Mouse (Mus musculus) hindbrain, embryonic 10.5 days (tissue): ENCODE results near the gene Eif2b2. TPM values are rescaled to one million over a fixed set of nuclear protein-coding genes. Genes with fewer than 3 reads are reported as not detected.

ENCODE experiments used
- DNase-seq: peaks from one replicate; pipeline ENCODE4 v3.0.0-alpha.2; 2017; ENCODE audit warnings: low spot score
- H3K27ac ChIP-seq: fragments of 300-500 bp; sonication (generic); 2 replicates; pipeline ENCODE4 v1.5.1; 2016; ENCODE audit warnings: mild to moderate bottlenecking, moderate library complexity
- H3K27me3 ChIP-seq: fragments of 300-500 bp; sonication (generic); 2 replicates; pipeline ENCODE4 v1.6.1; 2016; ENCODE audit warnings: mild to moderate bottlenecking; ENCODE audit not compliant: poor library complexity, insufficient read depth, severe bottlenecking
- H3K36me3 ChIP-seq: fragments of 300-500 bp; sonication (generic); 2 replicates; pipeline ENCODE4 v1.6.1; 2016; ENCODE audit warnings: mild to moderate bottlenecking, moderate library complexity
- H3K4me1 ChIP-seq: fragments of 300-500 bp; sonication (generic); replicated peaks from 2 replicates; pipeline ENCODE4 v1.6.1; 2016; ENCODE audit warnings: mild to moderate bottlenecking
- H3K4me3 ChIP-seq: fragments of 300-500 bp; sonication (generic); 2 replicates; pipeline ENCODE4 v1.5.1; 2016; ENCODE audit warnings: mild to moderate bottlenecking, moderate library complexity
- H3K9me3 ChIP-seq: fragments of 300-500 bp; sonication (generic); 2 replicates; pipeline ENCODE4 v1.6.1; 2016; ENCODE audit warnings: mild to moderate bottlenecking, moderate library complexity
- WGBS: fragments of 180-500 bp; shearing (Covaris S2); methylation state at CpG from one replicate; pipeline ENCODE4 v1.1.7; 2016; 5-methylcytosine and 5-hydroxymethylcytosine counted together
- polyA plus RNA-seq: library from polyadenylated mRNA; unstranded; fragments of >200 nt; fragmentation: Nextera tagmentation; extraction: Ambion mirVana; gene quantifications from 2 replicates; pipeline ENCODE4 v1.2.1, GENCODE M21; 2016

Eif2b2 gene
- polyA plus RNA-seq, 1 experiment from 2014 or later, result 131 TPM

DNA sequence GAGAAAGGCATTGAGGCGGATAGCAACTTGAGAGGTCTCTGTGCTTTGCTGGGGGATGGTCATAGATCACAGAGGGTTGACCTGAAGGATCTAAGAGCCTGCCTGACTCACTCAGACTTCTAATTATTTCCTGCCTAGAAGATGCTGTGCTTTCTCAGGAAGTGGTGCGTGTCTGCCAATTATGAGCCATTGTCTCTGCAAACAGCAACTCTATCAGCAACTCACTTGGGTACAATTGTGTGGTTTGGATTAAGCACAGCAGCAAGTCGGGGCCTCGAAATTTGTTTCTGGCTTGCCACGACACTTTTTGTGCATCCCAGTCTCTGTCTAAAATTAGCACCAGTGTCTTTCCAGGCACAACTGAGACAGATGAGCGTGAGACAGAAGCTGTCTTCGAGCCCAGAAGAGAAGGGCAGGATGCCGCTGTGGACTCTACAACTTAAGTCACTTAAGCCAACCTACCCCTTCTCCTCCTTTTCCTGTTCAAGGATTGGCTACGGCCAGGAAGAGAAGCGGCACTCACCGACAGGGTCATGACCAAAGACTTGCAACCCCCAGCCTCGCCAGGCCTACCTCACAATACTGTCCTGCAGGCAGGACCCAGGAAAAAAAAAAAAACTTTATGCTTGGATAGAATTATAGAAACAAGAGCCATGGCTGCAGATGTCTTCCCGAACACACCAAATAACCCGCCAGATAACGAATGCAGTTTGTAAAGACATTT, 8.8 kb downstream of the Eif2b2 start:
- no peak overlapping the region for H3K27ac ChIP-seq
- peaks cover 46% of the 10 kb centered on the region for H3K36me3 ChIP-seq
- H3K4me3 ChIP-seq, result no peak overlapping the region
- DNase-seq, result no peak
- no peaks in the 10 kb centered on the region for H3K9me3 ChIP-seq
- peaks cover 8% of the 10 kb centered on the region for H3K4me1 ChIP-seq
- 75% methylated on average over 15 of the region's 15 CpGs for WGBS
- H3K27me3 ChIP-seq, result no peaks in the 10 kb centered on the region

DNA sequence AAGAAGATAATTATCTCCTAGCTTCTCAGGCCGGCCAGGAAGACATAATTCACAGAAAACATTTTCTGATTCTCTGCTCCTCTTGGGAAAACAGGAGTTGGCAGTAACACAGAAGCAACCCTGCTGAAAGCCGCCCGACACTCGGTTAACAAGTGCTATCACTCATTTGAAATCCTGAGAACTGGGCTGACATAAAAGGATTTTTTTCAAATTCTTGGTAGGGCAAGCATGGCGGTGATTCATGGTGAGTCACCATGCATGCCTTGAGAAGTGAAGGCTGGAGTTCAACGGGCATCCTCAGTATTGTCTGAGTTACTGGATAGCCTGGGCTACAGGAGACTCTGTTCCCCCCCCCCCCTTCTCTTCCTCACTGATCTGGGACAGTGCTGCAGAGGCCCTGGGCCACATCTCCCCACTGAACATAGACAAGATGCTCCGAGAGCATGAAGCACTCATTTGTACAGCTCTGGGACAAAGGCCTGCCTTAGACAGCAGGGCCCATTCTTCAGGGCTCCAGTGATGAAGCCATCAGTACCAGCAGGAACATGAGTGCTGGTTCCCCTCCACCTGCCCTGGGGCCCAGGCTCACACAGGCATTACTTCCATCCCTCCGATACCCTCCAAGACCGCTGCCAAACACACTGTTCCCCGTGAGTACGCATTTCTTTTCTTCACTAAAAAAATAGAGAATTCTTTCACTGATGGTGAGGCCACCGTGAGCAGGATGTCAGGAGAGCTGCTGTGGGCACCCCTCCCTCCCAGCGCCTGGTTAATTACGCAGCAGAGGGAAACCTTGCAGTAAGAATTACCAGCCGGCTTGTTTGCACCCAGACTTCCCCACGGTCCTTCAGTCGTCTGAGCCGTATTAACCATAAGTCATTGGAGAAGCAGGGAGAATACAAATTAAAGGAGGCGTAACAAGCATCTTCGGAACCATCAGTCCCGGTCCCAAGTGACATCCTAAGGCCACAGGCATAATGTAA, 14.4 kb downstream of the Eif2b2 start:
- 83% methylated on average over 21 of the region's 21 CpGs for whole genome bisulfite sequencing
- no peak overlapping the region for H3K27ac ChIP-seq

DNA sequence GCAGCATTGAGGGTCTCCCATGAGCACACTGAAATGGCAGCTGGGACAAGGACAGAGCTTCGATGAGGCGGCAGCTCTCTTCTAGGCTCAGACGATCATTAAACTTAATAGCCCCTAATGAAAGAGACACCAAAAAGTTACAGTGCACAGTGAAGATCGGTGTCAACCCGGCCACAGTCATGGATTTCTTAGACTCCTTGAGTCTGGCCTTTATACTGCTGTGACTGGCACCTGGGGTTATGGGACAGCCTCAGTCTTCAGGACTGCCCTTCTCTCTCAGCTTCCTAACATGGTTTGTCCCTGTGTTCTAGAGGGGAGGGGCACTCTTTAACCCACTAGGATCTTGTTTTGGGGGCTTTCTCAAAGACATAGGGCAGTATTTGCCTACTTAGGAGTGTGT, 18.3 kb downstream of the Eif2b2 start:
- 92% methylated on average over 5 of the region's 5 CpGs for WGBS

More for the DNA sequence above, 14.4 kb downstream of the Eif2b2 start:
- Histone ChIP-seq H3K9me3 (no peaks in the 10 kb centered on the region), H3K4me3 (no peak overlapping the region), H3K36me3 (0 out of 2 replicates have a peak, but pooled peaks cover 5% of the 10 kb centered on the region), H3K4me1 (no peaks in the 10 kb centered on the region; the same call in 1 of the 2 replicates), H3K27me3 (no peaks in the 10 kb centered on the region)
- no peak for DNase-seq

DNA sequence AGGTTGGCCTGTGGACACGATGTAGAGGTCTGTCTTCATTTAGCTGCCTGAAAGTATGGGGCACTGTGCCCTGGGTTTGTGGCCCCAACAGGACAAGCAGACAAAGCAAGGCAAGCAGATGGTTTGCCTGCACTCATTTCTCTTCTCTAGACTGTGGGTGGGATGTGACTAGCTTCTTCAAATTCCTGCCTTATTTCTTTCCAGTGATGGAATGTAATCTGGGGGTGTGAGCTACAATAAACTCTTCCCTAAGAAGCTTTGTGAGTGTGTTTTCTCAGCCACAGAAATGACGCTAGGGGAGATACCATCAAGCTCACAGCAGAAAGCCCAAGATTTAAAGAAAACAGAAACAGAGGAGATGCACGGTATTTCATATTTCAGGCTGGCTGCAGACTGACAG, 32.8 kb downstream of the Eif2b2 start:
- H3K9me3 ChIP-seq, result no peaks in the 10 kb centered on the region
- no peak for DNase-seq
- WGBS, result 84% methylated on average over 3 of the region's 3 CpGs
- peaks cover 11% of the 10 kb centered on the region for H3K36me3 ChIP-seq
- H3K4me3 ChIP-seq, result no peak overlapping the region
- H3K27me3 ChIP-seq, result no peaks in the 10 kb centered on the region
- H3K27ac ChIP-seq, result no peak overlapping the region
- no peaks in the 10 kb centered on the region for H3K4me1 ChIP-seq

More for the DNA sequence above, 18.3 kb downstream of the Eif2b2 start:
- Histone ChIP-seq H3K4me1 (peaks cover 5% of the 10 kb centered on the region; the same call in 1 of the 2 replicates), H3K4me3 (no peak overlapping the region), H3K9me3 (no peaks in the 10 kb centered on the region), H3K27me3 (no peaks in the 10 kb centered on the region), H3K27ac (no peak overlapping the region), H3K36me3 (0 out of 2 replicates have a peak, but pooled peaks cover 5% of the 10 kb centered on the region)
- no peak for DNase-seq

DNA sequence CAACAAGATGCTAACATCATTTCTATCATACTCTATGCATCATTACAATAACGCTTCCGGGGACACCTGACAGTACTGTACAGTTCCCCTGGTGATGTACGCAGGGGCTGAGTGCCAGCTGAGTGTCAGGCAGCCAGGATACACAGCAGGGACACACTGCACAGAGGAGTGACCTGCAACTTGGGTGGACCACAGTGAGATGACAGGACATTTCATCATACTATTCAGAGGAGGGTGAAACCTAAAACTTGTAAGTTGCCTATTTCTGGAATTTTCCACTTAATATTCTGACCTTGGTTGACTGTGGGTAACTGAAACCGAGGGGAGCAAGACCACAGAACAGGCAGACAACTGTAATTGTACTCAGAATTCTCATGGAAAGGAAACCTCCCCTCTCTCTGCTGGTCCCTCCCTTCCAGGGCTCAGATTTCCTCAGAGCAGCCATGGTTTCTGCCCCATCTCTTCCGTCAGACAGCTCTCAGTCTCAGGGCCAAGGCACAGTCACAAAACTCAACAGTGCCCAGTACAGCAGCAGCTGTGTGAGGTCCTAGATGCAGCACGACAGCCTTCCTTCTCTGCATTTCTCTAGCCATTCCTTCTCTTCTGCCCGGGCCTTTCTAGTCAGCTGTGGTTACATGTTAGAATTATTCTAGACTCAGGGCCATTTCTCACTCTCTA, 36.9 kb downstream of the Eif2b2 start:
- 70% methylated on average over 7 of the region's 7 CpGs for WGBS
- Histone ChIP-seq H3K4me1 (no peaks in the 10 kb centered on the region), H3K9me3 (no peaks in the 10 kb centered on the region), H3K36me3 (no peaks in the 10 kb centered on the region), H3K27ac (no peak overlapping the region), H3K4me3 (no peak overlapping the region), H3K27me3 (no peaks in the 10 kb centered on the region)
- no peak for DNase-seq

DNA sequence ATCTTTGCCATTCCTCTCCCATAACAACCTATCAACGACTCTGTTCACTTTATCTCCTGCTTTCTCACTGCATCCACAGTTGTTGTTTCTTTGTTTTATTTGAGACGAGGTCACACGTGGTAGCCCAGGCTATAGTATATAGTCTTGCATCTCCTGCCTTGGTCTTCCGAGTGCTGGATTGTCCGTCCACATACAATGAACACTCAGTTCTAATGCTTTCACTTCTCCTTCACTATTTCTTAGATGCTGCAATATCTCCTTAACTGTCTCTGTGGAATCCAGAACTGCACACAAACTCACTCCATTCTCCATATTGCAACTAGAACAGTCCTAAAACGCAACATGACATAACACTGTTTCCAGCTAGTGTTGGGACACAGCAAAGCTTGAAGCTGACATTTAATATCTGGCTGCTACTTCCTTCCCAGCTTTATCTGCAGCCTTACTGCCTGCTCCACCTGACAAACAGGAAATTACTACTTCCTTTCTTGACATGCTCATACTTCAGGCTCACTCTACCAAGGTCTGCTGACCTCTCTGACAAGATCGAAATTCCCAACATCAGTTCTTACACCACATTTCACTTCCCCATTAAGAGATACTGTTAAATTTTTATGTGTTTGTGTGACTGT, 37.8 kb downstream of the Eif2b2 start:
- Histone ChIP-seq H3K36me3 (no peaks in the 10 kb centered on the region), H3K27ac (no peak overlapping the region), H3K27me3 (no peaks in the 10 kb centered on the region), H3K4me3 (no peak overlapping the region), H3K9me3 (no peaks in the 10 kb centered on the region), H3K4me1 (no peaks in the 10 kb centered on the region)
- 85% methylated on average over 7 of the region's 7 CpGs for WGBS
- no peak for DNase-seq

DNA sequence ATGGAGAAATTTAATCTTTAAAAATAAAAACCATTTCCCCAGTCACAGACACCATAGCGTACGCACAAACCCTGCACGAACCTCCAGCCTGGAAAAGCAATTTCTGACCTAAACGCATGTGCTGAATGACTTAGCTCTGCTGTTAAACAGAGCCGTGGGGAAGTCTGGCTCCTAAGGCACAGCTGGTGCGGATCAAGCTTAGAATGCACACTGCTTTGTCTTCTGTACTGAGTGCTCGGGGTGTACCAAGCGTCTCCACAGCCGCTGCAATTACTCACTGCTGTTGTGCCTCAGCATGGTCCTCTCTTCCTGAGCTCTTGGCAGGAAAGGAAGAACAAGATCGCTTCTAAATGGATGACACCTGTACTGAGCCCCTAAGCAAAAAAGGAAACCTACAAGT, 43.2 kb downstream of the Eif2b2 start:
- Histone ChIP-seq H3K9me3 (no peaks in the 10 kb centered on the region), H3K4me3 (no peak overlapping the region), H3K27me3 (no peaks in the 10 kb centered on the region), H3K27ac (no peak overlapping the region), H3K36me3 (peaks cover under 1% of the 10 kb centered on the region; the same call in 1 of the 2 replicates), H3K4me1 (no peaks in the 10 kb centered on the region)
- 62% methylated on average over 10 of the region's 10 CpGs for WGBS
- DNase-seq, result peak; percentile 23

DNA sequence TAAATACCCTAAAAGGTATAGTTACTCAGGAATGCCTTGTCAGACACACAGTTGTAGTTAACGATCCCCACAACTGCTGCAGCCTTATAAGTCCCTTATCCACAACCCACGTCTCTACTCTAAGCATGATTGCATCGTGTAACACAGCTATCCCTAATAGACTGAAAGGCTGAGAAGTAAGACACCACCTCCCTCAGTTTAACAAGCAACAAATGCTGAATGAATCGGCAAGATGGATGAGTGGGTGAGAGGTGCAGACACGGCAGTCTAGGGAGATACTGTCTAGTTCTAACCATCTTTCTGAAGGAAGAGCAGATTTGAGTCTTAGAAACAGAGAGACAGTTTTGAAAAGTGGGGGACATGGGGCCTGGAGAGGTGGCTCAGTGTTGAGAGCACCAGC, 43.9 kb downstream of the Eif2b2 start:
- no peak for DNase-seq
- H3K36me3 ChIP-seq, result peaks cover 6% of the 10 kb centered on the region; the same call in 1 of the 2 replicates
- WGBS, result 87% methylated on average over 5 of the region's 5 CpGs
- H3K27me3 ChIP-seq, result no peaks in the 10 kb centered on the region
- no peak overlapping the region for H3K4me3 ChIP-seq
- H3K9me3 ChIP-seq, result no peaks in the 10 kb centered on the region
- H3K4me1 ChIP-seq, result no peaks in the 10 kb centered on the region
- H3K27ac ChIP-seq, result no peak overlapping the region

DNA sequence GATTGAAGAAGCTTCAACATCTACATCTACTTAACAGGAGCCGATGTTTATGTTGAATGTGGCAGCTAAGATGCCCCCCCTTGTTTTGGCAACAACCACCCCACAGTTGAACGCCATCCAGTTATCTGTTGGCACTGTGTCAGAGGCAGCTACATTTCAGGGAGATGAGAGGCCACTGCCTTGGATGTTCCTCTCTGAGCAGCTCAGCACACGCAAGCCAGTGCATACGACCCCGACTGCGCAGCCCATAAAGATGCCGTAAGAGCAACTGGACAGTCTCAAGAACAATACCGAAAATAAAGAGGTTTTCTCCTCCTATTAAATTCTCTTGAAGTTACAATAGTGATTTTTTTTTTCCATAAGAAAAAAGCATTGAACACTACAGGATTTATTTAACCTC, 45.2 kb downstream of the Eif2b2 start:
- H3K36me3 ChIP-seq, result peaks cover 10% of the 10 kb centered on the region
- H3K27ac ChIP-seq, result 0 out of 2 replicates have a peak overlapping the region, but pooled peaks have one; percentile 12
- 85% methylated on average over 8 of the region's 8 CpGs for WGBS
- H3K9me3 ChIP-seq, result no peaks in the 10 kb centered on the region
- H3K4me1 ChIP-seq, result no peaks in the 10 kb centered on the region
- no peaks in the 10 kb centered on the region for H3K27me3 ChIP-seq
- no peak for DNase-seq
- H3K4me3 ChIP-seq, result no peak overlapping the region

DNA sequence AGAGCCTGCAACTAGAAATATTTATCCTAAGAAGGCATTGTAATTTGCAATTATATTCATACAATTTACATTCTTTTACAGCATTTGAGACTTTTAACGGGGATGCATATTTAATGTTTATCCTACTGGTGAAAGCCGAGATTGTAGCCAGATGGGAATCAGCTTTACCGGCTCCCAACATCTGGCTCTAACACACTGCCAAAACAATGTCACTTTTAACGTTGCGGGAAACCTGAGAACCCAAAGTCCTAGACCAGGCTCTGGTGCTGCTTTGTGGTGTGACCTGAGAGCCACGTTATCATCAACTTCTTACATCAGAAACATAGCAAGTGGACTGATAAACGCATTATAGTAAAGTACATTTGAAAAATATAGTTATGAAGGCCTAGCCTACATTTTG, 45.7 kb downstream of the Eif2b2 start:
- no peak for DNase-seq
- H3K27ac ChIP-seq, result no peak overlapping the region
- 61% methylated on average over 7 of the region's 7 CpGs for WGBS
- no peak overlapping the region for H3K4me3 ChIP-seq
- no peaks in the 10 kb centered on the region for H3K27me3 ChIP-seq
- H3K4me1 ChIP-seq, result peaks cover 2% of the 10 kb centered on the region
- peaks cover 10% of the 10 kb centered on the region for H3K36me3 ChIP-seq
- no peaks in the 10 kb centered on the region for H3K9me3 ChIP-seq

DNA sequence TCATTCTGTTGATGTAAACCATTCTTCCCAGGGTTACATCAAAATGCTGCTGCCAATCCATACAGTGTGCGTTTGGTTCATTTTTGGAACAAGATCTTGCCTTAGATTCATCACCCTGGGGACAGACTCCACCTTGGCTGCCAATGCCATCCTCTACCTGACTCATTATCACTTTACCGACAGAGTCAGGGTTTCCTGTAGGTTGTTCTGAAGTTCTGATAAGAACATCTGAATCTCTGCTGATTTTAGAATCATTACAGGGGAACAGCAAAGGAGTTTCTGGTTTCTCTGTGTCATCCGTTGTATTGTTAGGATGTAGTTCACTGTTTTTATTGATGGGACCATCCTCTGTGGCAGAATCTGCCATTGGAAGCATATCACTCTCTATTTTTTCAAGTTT, 47.0 kb downstream of the Eif2b2 start:
- Histone ChIP-seq H3K27me3 (no peaks in the 10 kb centered on the region), H3K36me3 (peaks cover 10% of the 10 kb centered on the region), H3K4me1 (peaks cover 5% of the 10 kb centered on the region), H3K4me3 (no peak overlapping the region), H3K9me3 (no peaks in the 10 kb centered on the region), H3K27ac (no peak overlapping the region)
- no peak for DNase-seq
- 94% methylated on average over 3 of the region's 3 CpGs for WGBS

DNA sequence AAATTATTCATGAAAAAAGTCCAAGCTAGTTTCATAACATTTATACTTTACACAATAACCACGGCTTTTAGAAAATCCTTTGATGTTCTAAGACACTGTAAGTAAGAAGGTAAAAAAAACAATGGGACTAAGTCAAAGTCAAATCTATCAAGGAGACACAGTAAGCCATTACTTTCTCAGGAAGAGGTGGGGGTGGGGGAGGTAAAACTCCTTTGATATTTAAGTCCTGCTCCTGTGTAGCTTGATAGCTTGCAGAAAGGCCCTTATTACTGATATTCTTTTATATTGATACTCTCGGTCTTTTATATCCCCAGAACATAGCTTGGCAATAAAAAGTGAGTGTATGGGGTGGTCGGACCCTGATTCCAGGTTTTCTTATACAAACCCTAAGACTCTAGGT, 50.5 kb downstream of the Eif2b2 start:
- Histone ChIP-seq H3K27ac (peak overlapping the region; percentile 92), H3K4me1 (peaks cover 5% of the 10 kb centered on the region), H3K36me3 (peaks cover 14% of the 10 kb centered on the region), H3K4me3 (peak overlapping the region; percentile 63), H3K27me3 (no peaks in the 10 kb centered on the region), H3K9me3 (0 out of 2 replicates have a peak, but pooled peaks cover 7% of the 10 kb centered on the region)
- DNase-seq, result no peak
- WGBS, result 64% methylated on average over 3 of the region's 3 CpGs
